Mouse (Mus musculus) erythroblast, embryonic 14.5 days (primary cell): ENCODE data around the gene Aph1c. TPM values are rescaled to one million over a fixed set of nuclear protein-coding genes. Genes with fewer than 3 reads are reported as not detected.

Source experiments
- H3K27me3 ChIP-seq: 2 replicates; pipeline ENCODE4 v1.6.1; 2012; ENCODE audit warnings: inconsistent platforms; ENCODE audit not compliant: control insufficient read depth
- H3K36me3 ChIP-seq: 2 replicates; pipeline ENCODE4 v1.6.1; 2012; ENCODE audit warnings: mild to moderate bottlenecking, inconsistent platforms; ENCODE audit not compliant: control insufficient read depth
- H3K4me1 ChIP-seq: 2 replicates; pipeline ENCODE4 v1.6.1; 2012; ENCODE audit warnings: inconsistent platforms; ENCODE audit not compliant: control insufficient read depth
- H3K4me3 ChIP-seq: replicated peaks from 2 replicates; pipeline ENCODE3; 2012; ENCODE audit warnings: moderate library complexity, mild to moderate bottlenecking, inconsistent platforms
- H3K9me3 ChIP-seq: 2 replicates; pipeline ENCODE4 v1.6.1; 2012; ENCODE audit warnings: low read length, inconsistent platforms, mixed read lengths; ENCODE audit not compliant: control insufficient read depth
- GATA1 ChIP-seq: IDR thresholded peaks from 2 replicates; pipeline ENCODE4 v1.6.1; 2012; ENCODE audit warnings: low read length, inconsistent platforms, mixed read lengths
- TAL1 ChIP-seq: IDR thresholded peaks from 3 replicates; pipeline ENCODE4 v1.6.1; 2012; ENCODE audit warnings: low read length, inconsistent platforms, mixed read lengths
- polyA plus RNA-seq: library from polyadenylated mRNA; stranded (reverse); fragments of >175 nt; gene quantifications from 2 replicates; pipeline ENCODE4 v1.2.3, GENCODE M21; 2012

Aph1c gene
- 0.01 TPM in 1 of 2 replicates, not detected in the other for polyA plus RNA-seq

- no peak for TF ChIP-seq TAL1
- TF ChIP-seq GATA1, result no peak
- peaks cover 25% of the 10 kb centered on the region for H3K4me1 ChIP-seq
- no peaks in the 10 kb centered on the region for H3K9me3 ChIP-seq
- H3K4me3 ChIP-seq, result peak within 1 kb of the TSS; percentile 72
- H3K27me3 ChIP-seq, result peaks cover 2% of the 10 kb centered on the region; the same call in 1 of the 2 replicates
- peaks cover 14% of the 10 kb centered on the region for H3K36me3 ChIP-seq
Observed at GRCm38 (mm10) chr9:66834318-66835096, at the start of gene Aph1c. Aph1c (minus strand) TSS chr9:66834726.

DNA sequence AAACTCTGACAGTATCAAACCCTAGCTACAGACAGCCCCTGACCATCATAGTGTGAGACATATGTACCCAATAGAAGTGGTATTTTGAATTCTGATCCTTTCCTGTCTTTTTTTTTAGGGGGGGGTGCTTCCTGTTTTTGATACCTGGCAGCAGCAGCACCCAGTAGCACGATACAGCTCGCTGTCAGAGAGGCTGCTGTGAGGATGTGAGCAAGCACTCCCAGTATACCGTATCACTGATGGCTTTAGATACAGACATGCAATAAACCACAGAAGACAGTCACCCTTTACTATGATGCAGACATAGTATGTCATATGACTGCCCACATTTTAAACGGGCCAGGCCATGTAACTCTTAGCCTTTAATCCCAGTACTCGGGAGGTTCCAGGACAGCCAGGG is 49.0 kb upstream of the Aph1c start:
- Histone ChIP-seq H3K27me3 (no peaks in the 10 kb centered on the region), H3K4me3 (no peak overlapping the region), H3K4me1 (peaks cover 65% of the 10 kb centered on the region), H3K9me3 (no peaks in the 10 kb centered on the region), H3K36me3 (peaks cover 85% of the 10 kb centered on the region)
- no peak for TF ChIP-seq TAL1
- TF ChIP-seq GATA1, result no peak

DNA sequence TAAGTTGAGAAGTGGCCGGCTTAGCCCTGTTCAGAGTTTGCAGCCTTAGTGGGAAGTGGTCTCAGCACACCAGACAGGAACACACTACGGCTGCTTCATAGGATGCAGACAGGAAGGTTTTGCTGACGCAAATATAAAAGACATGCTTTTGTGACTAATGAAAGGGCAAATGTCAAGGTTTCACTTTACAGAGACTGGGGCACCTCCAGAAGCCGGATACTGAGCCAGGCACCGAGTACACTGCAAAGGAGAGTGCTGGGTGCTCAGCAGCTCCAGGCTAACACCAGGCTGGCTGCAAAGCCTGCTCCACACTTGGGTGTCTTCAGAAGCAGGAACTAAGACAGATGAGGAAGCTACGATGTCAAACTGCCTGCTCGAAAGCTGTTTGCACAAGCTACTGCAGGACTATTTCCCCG is 47.9 kb upstream of the Aph1c start:
- Histone ChIP-seq H3K27me3 (no peaks in the 10 kb centered on the region), H3K9me3 (no peaks in the 10 kb centered on the region), H3K4me3 (no peak overlapping the region), H3K36me3 (peaks cover 82% of the 10 kb centered on the region), H3K4me1 (peaks cover 59% of the 10 kb centered on the region)
- no peak for TF ChIP-seq TAL1
- TF ChIP-seq GATA1, result no peak

- Histone ChIP-seq H3K4me3 (no peak overlapping the region), H3K4me1 (peaks cover 54% of the 10 kb centered on the region), H3K27me3 (no peaks in the 10 kb centered on the region), H3K36me3 (peaks cover 79% of the 10 kb centered on the region), H3K9me3 (no peaks in the 10 kb centered on the region)
- TF ChIP-seq GATA1 (no peak), TAL1 (no peak)
Observed at GRCm38 (mm10) chr9:66881858-66882257, 47.3 kb upstream of the Aph1c start.

GRCm38 (mm10) chr9:66880752-66881151 is 46.2 kb upstream of the Aph1c start:
- peaks cover 48% of the 10 kb centered on the region for H3K4me1 ChIP-seq
- no peaks in the 10 kb centered on the region for H3K27me3 ChIP-seq
- no peak overlapping the region for H3K4me3 ChIP-seq

DNA sequence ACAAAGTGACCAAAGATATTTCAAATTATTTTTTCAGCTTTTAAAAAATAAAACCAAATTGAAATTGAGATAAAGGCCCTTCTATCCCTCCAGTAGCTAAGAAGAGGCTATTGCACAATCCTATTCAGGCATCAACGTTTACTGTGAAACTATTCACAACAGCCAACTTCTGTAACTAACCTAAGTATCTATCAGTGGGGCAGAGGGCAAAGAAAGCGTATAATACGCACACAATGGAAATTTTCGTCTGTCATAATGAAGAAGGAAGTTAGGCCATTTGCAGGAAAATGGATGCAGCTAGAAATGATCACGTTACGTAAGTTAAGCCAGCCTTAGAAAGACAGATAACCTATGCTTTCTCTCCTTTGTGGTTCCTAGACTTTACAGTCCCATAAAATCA is 45.0 kb upstream of the Aph1c start:
- TF ChIP-seq TAL1 (no peak), GATA1 (no peak)

More at GRCm38 (mm10) chr9:66880752-66881151, 46.2 kb upstream of the Aph1c start:
- TF ChIP-seq GATA1, result no peak
- TF ChIP-seq TAL1, result no peak
- peaks cover 77% of the 10 kb centered on the region for H3K36me3 ChIP-seq
- H3K9me3 ChIP-seq, result no peaks in the 10 kb centered on the region; the same call in 1 of the 2 replicates

DNA sequence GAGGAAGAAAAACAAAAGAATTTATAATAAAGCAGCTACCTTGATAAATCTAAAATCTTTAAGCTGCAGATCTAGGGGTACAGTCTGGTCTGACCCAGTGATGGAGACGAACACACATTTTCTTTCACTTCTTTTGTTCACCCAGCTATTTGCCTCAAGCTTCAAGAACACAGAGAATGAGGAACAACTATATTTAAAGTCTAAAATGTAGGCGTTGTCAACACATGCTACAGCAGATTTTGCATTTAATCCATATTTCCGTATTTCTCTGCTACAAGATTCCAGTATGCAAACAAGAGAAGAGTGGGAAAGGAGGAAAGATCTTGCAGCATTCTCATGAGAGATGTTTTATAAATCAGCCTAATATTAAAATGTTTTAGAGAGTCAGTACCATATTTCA is 44.4 kb upstream of the Aph1c start:
- H3K4me3 ChIP-seq, result no peak overlapping the region
- H3K9me3 ChIP-seq, result peaks cover 4% of the 10 kb centered on the region
- no peak for TF ChIP-seq GATA1
- no peak for TF ChIP-seq TAL1
- no peaks in the 10 kb centered on the region for H3K27me3 ChIP-seq
- H3K36me3 ChIP-seq, result peaks cover 84% of the 10 kb centered on the region
- peaks cover 45% of the 10 kb centered on the region for H3K4me1 ChIP-seq

More for the DNA sequence above, 45.0 kb upstream of the Aph1c start:
- H3K4me1 ChIP-seq, result peaks cover 42% of the 10 kb centered on the region
- H3K4me3 ChIP-seq, result no peak overlapping the region
- no peaks in the 10 kb centered on the region for H3K27me3 ChIP-seq
- H3K36me3 ChIP-seq, result peaks cover 81% of the 10 kb centered on the region
- H3K9me3 ChIP-seq, result no peaks in the 10 kb centered on the region; the same call in none of the 2 replicates

- H3K27me3 ChIP-seq, result no peaks in the 10 kb centered on the region
- H3K4me3 ChIP-seq, result no peak overlapping the region
- H3K4me1 ChIP-seq, result peaks cover 30% of the 10 kb centered on the region
- H3K36me3 ChIP-seq, result peaks cover 79% of the 10 kb centered on the region
- TF ChIP-seq TAL1, result no peak
- peaks cover 4% of the 10 kb centered on the region for H3K9me3 ChIP-seq
Observed at GRCm38 (mm10) chr9:66876577-66876976, 42.1 kb upstream of the Aph1c start.

GRCm38 (mm10) chr9:66874297-66874696 is 39.8 kb upstream of the Aph1c start:
- Histone ChIP-seq H3K36me3 (peaks cover 75% of the 10 kb centered on the region), H3K4me3 (no peak overlapping the region), H3K4me1 (peaks cover 25% of the 10 kb centered on the region), H3K27me3 (no peaks in the 10 kb centered on the region), H3K9me3 (peaks cover 4% of the 10 kb centered on the region)
- no peak for TF ChIP-seq GATA1
- no peak for TF ChIP-seq TAL1
